Mouse (Mus musculus) MEL (cell line): ENCODE measurements around the gene Smlr1. TPM values are rescaled to one million over a fixed set of nuclear protein-coding genes. Genes with fewer than 3 reads are reported as not detected.

Experiments
- DNase-seq: peaks from one replicate; pipeline ENCODE4 v3.0.0; 2011; ENCODE audit warnings: low read depth, low spot score
- H3K27ac ChIP-seq: 2 replicates; pipeline ENCODE4 v1.5.1; 2012; ENCODE audit warnings: low read depth, mild to moderate bottlenecking, control low read depth, low read length, moderate library complexity; ENCODE audit not compliant: control insufficient read depth
- H3K27me3 ChIP-seq, 2 experiments: fragments of 150-350 bp in 1 of 2; sonication (generic) in 1 of 2; 2 replicates each; pipeline ENCODE4 v1.6.1; 2012; ENCODE audit warnings: low read length in 2 of 2, mild to moderate bottlenecking in 2 of 2, improper control_type of control experiment in 1 of 2, moderate library complexity in 1 of 2; ENCODE audit not compliant: insufficient read depth in 2 of 2, control insufficient read depth in 1 of 2
- H3K36me3 ChIP-seq, 2 experiments: 2 replicates each; pipeline ENCODE4 v1.6.1; 2012 to 2014; ENCODE audit warnings: low read length in 2 of 2, improper control_type of control experiment in 1 of 2, inconsistent platforms in 1 of 2, mild to moderate bottlenecking in 1 of 2; ENCODE audit not compliant: insufficient read depth in 2 of 2, control insufficient read depth in 1 of 2
- H3K4me1 ChIP-seq, 2 experiments: fragments of 150-350 bp in 1 of 2; sonication (generic) in 1 of 2; 2 replicates each; pipeline ENCODE4 v1.6.1; 2012; ENCODE audit warnings: low read length in 2 of 2, improper control_type of control experiment in 1 of 2, mild to moderate bottlenecking in 1 of 2; ENCODE audit not compliant: insufficient read depth in 2 of 2, control insufficient read depth in 1 of 2
- H3K4me3 ChIP-seq, 2 experiments: fragments of 150-350 bp in 1 of 2; sonication (generic) in 1 of 2; 2 replicates each; pipeline ENCODE4 v1.5.1; 2012; ENCODE audit warnings: low read depth in 2 of 2, low read length in 2 of 2, mild to moderate bottlenecking in 2 of 2, moderate library complexity in 2 of 2, control low read depth in 1 of 2, improper control_type of control experiment in 1 of 2; ENCODE audit not compliant: control insufficient read depth in 1 of 2, insufficient read depth in 1 of 2
- H3K79me2 ChIP-seq: 2 replicates; pipeline ENCODE4 v1.6.1; 2012; ENCODE audit warnings: mild to moderate bottlenecking, low read length, moderate library complexity; ENCODE audit not compliant: control insufficient read depth, poor library complexity, insufficient read depth
- H3K9ac ChIP-seq: 2 replicates; pipeline ENCODE4 v1.6.1; 2012; ENCODE audit warnings: low read depth, mild to moderate bottlenecking, control low read depth, low read length, moderate library complexity; ENCODE audit not compliant: control insufficient read depth, poor library complexity, severe bottlenecking
- H3K9me3 ChIP-seq: fragments of 150-350 bp; sonication (generic); replicated peaks from 2 replicates; pipeline ENCODE4 v1.6.1; 2012; ENCODE audit warnings: mild to moderate bottlenecking, low read length, improper control_type of control experiment, moderate library complexity; ENCODE audit not compliant: insufficient read depth
- BHLHE40 ChIP-seq: IDR thresholded peaks from 2 replicates; pipeline ENCODE4 v1.6.1; 2012; ENCODE audit warnings: low read depth, mild to moderate bottlenecking, inconsistent platforms, low read length, improper control_type of control experiment, borderline replicate concordance
- CTCF ChIP-seq, 3 experiments: IDR thresholded peaks in 2 of 3; conservative IDR thresholded peaks in 1 of 3; 2 replicates each; pipeline ENCODE4 v1.5.1; 2011 to 2012; ENCODE audit warnings: low read length in 3 of 3, low read depth in 2 of 3, mild to moderate bottlenecking in 2 of 3, improper control_type of control experiment in 1 of 3, inconsistent platforms in 1 of 3, mixed read lengths in 1 of 3, moderate library complexity in 1 of 3; ENCODE audit not compliant: control insufficient read depth in 1 of 3, insufficient read depth in 1 of 3, poor library complexity in 1 of 3, severe bottlenecking in 1 of 3
- ELF1 ChIP-seq: IDR thresholded peaks from 2 replicates; pipeline ENCODE4 v1.6.1; 2014; ENCODE audit warnings: low read depth, mild to moderate bottlenecking, inconsistent platforms, low read length, improper control_type of control experiment, moderate library complexity
- EP300 ChIP-seq, 2 experiments: IDR thresholded peaks; 2 replicates each; pipeline ENCODE4 v1.6.1; 2011; ENCODE audit warnings: improper control_type of control experiment in 2 of 2, low read length in 2 of 2, low read depth in 1 of 2, mild to moderate bottlenecking in 1 of 2
- GATA1 ChIP-seq: IDR thresholded peaks from 2 replicates; pipeline ENCODE4 v1.6.1; 2011; ENCODE audit warnings: low read depth, low read length, improper control_type of control experiment
- JUND ChIP-seq: IDR thresholded peaks from 2 replicates; pipeline ENCODE4 v1.6.1; 2011; ENCODE audit warnings: low read depth, mild to moderate bottlenecking, improper control_type of control experiment, low read length
- MAX ChIP-seq: IDR thresholded peaks from 2 replicates; pipeline ENCODE4 v1.6.1; 2011; ENCODE audit warnings: low read length, improper control_type of control experiment
- MAZ ChIP-seq: IDR thresholded peaks from 2 replicates; pipeline ENCODE4 v1.6.1; 2012; ENCODE audit warnings: low read depth, mild to moderate bottlenecking, inconsistent platforms, low read length, improper control_type of control experiment
- MYB ChIP-seq: IDR thresholded peaks from 2 replicates; pipeline ENCODE4 v1.6.1; 2011; ENCODE audit warnings: mild to moderate bottlenecking, low read depth, low read length, improper control_type of control experiment
- MYC ChIP-seq: IDR thresholded peaks from 2 replicates; pipeline ENCODE4 v1.6.1; 2011; ENCODE audit warnings: low read depth, mild to moderate bottlenecking, low read length, improper control_type of control experiment, moderate library complexity
- POLR2AphosphoS2 ChIP-seq: IDR thresholded peaks from 2 replicates; pipeline ENCODE4 v1.6.1; 2011; ENCODE audit warnings: low read length, improper control_type of control experiment
- POLR2AphosphoS5 ChIP-seq: IDR thresholded peaks from 2 replicates; pipeline ENCODE4 v1.6.1; 2012; ENCODE audit warnings: low read depth, borderline replicate concordance, mild to moderate bottlenecking, inconsistent platforms, low read length, moderate library complexity, mixed read lengths
- RAD21 ChIP-seq: IDR thresholded peaks from 2 replicates; pipeline ENCODE4 v1.6.1; 2011; ENCODE audit warnings: mild to moderate bottlenecking, low read depth, low read length, improper control_type of control experiment
- RCOR1 ChIP-seq: IDR thresholded peaks from 2 replicates; pipeline ENCODE4 v1.6.1; 2012; ENCODE audit warnings: low read depth, mild to moderate bottlenecking, inconsistent platforms, low read length, improper control_type of control experiment
- SMC3 ChIP-seq: IDR thresholded peaks from 2 replicates; pipeline ENCODE4 v1.6.1; 2011; ENCODE audit warnings: low read depth, low read length, improper control_type of control experiment
- UBTF ChIP-seq: IDR thresholded peaks from 2 replicates; pipeline ENCODE4 v1.6.1; 2012; ENCODE audit warnings: low read depth, mild to moderate bottlenecking, inconsistent platforms, low read length, improper control_type of control experiment, moderate library complexity, borderline replicate concordance; ENCODE audit not compliant: insufficient read depth
- USF2 ChIP-seq, 2 experiments: IDR thresholded peaks; 2 replicates each; pipeline ENCODE4 v1.6.1; 2011 to 2012; ENCODE audit warnings: improper control_type of control experiment in 2 of 2, low read length in 2 of 2, borderline replicate concordance in 1 of 2, inconsistent platforms in 1 of 2, low read depth in 1 of 2, mild to moderate bottlenecking in 1 of 2; ENCODE audit not compliant: insufficient read depth in 1 of 2
- ZC3H11A ChIP-seq: IDR thresholded peaks from 2 replicates; pipeline ENCODE4 v1.6.1; 2012; ENCODE audit warnings: low read depth, mild to moderate bottlenecking, inconsistent platforms, low read length, improper control_type of control experiment
- ZNF384 ChIP-seq: IDR thresholded peaks from 2 replicates; pipeline ENCODE4 v1.6.1; 2012; ENCODE audit warnings: low read depth, mild to moderate bottlenecking, inconsistent platforms, low read length, improper control_type of control experiment
- polyA plus RNA-seq, 2 experiments: library from polyadenylated mRNA; stranded (reverse) in 1 of 2; unstranded in 1 of 2; fragments of >175 nt in 1 of 2; fragments of >200 nt in 1 of 2; gene quantifications; 2 replicates each; pipeline versions ENCODE4 v1.2.1 to v1.2.4; 2012; ENCODE audit warnings: low replicate concordance in 2 of 2, low read depth in 1 of 2; ENCODE audit not compliant: insufficient read length in 2 of 2, insufficient read depth in 1 of 2, missing spikeins in 1 of 2
- total RNA-seq: library from RNA; depleted of rRNA; stranded (reverse); fragments of 300-350 nt; gene quantifications from 2 replicates; pipeline ENCODE4 v1.2.3, GENCODE M21; 2012

The Smlr1 gene
- total and polyA plus RNA-seq, 3 experiments: not detected

- peak; percentile 28; the same call in 1 of the 2 replicates for TF ChIP-seq GATA1
- no peak for TF ChIP-seq UBTF
These were observed 5.0 kb upstream of the Smlr1 start (continued) for GRCm38 (mm10) chr10:25541097-25541496.

- H3K9ac ChIP-seq: no peak overlapping the region
- H3K4me1 ChIP-seq: peaks cover 0 to 2% of the 10 kb centered on the region in 2 experiments; a peak in 2 of 4 replicates
- 0 out of 4 replicates have a peak, but pooled peaks cover 0 to 2% of the 10 kb centered on the region in 2 experiments for H3K36me3 ChIP-seq
- no peak overlapping the region for H3K4me3 ChIP-seq
- H3K79me2 ChIP-seq: no peaks in the 10 kb centered on the region
- TF ChIP-seq MYB (no peak), ZNF384 (no peak)
- no peaks in the 10 kb centered on the region for H3K9me3 ChIP-seq
- no peak overlapping the region for H3K27ac ChIP-seq
- no peak for DNase-seq
- no peaks in the 10 kb centered on the region for H3K27me3 ChIP-seq
These were observed 3.7 kb upstream of the Smlr1 start for GRCm38 (mm10) chr10:25539771-25540168.

DNA sequence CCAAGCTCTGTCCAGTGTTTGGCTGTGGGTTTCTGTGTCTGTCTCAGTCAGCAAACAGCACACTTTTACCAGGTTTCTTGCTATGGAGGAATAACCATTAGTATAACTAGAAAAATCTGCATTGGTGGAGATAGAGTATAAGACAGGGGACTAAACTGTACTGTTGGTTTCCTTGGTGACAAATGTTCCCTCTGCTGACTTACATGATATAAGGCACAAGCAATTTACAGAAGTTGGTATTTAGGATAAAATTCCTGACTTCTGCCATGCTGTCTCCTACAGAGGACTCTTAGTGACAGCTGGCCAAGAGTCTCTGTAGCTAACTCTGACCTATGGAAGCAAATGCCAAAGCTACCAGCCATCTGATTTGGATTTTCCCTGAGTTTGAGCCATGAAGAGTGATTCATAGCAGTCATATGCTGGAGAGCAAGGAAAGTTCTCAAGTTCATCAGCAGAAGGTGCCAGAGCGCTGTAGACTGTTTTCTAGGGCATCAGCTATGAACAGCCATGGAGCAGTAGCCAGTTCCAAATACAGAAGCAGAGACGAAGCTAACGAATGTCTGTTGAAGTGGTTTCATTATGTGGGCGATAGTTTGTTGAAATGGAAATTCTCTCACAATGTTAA, 3.2 kb upstream of the Smlr1 start:
- Histone ChIP-seq H3K79me2 (no peaks in the 10 kb centered on the region), H3K9me3 (no peaks in the 10 kb centered on the region), H3K36me3 (0 out of 4 replicates have a peak, but pooled peaks cover 0 to 2% of the 10 kb centered on the region in 2 experiments), H3K27ac (no peak overlapping the region), H3K4me1 (peaks cover 0 to 2% of the 10 kb centered on the region in 2 experiments; a peak in 2 of 4 replicates), H3K27me3 (no peaks in the 10 kb centered on the region; a peak in 1 of 4 replicates), H3K4me3 (no peak overlapping the region), H3K9ac (no peak overlapping the region)
- TF ChIP-seq BHLHE40 (no peak), SMC3 (no peak), USF2 (IDR thresholded peaks at IDR 0.05; ENCODE audit: borderline replicate concordance in 1 of 2, insufficient read depth in 1 of 2, low read depth in 1 of 2, low read length in 2 of 2) (no peak), POLR2AphosphoS2 (no peak), CTCF (IDR thresholded peaks at IDR 0.05 in 2 of 3, conservative IDR thresholded peaks at IDR 0.05 in 1 of 3; ENCODE audit: control insufficient read depth in 1 of 3, insufficient read depth in 1 of 3, low read depth in 2 of 3, low read length in 3 of 3, poor library complexity in 1 of 3, severe bottlenecking in 1 of 3) (no peak)
- DNase-seq: no peak

- Histone ChIP-seq H3K9me3 (no peaks in the 10 kb centered on the region), H3K4me3 (no peak overlapping the region), H3K27ac (no peak overlapping the region), H3K79me2 (no peaks in the 10 kb centered on the region), H3K9ac (no peak overlapping the region), H3K4me1 (peaks cover 0 to 2% of the 10 kb centered on the region in 2 experiments; a peak in 2 of 4 replicates), H3K27me3 (no peaks in the 10 kb centered on the region; a peak in 1 of 4 replicates), H3K36me3 (0 out of 4 replicates have a peak, but pooled peaks cover 0 to 2% of the 10 kb centered on the region in 2 experiments)
- TF ChIP-seq RAD21 (no peak), SMC3 (no peak), JUND (no peak), MYC (no peak), MAZ (no peak), RCOR1 (no peak), EP300 (IDR thresholded peaks at IDR 0.05; ENCODE audit: low read depth in 1 of 2, low read length in 2 of 2) (no peak), ZC3H11A (no peak), MYB (no peak), MAX (no peak), ELF1 (no peak), CTCF (IDR thresholded peaks at IDR 0.05 in 2 of 3, conservative IDR thresholded peaks at IDR 0.05 in 1 of 3; ENCODE audit: control insufficient read depth in 1 of 3, insufficient read depth in 1 of 3, low read depth in 2 of 3, low read length in 3 of 3, poor library complexity in 1 of 3, severe bottlenecking in 1 of 3) (no peak), POLR2AphosphoS5 (no peak), POLR2AphosphoS2 (no peak)
- no peak for DNase-seq
These were observed 2.7 kb upstream of the Smlr1 start for GRCm38 (mm10) chr10:25538738-25539137.
